Mouse (Mus musculus) kidney, postnatal 36 days (tissue): Measurements from ENCODE around the gene Ankar.

Source experiments
- DNase-seq, 2 experiments: peaks; one replicate each; pipeline ENCODE4 v3.0.0; 2021 to 2022; ENCODE audit warnings: mixed read lengths in 2 of 2

The Ankar gene

GRCm38 (mm10) chr1:72700479-72700878 lies at the start of gene Ankar:
TSS of gene Ankar (minus strand) at chr1:72700579.
- DNase-seq = no peak

- peak in 1 of 2 experiments; percentile 24 for DNase-seq
Observed at GRCm38 (mm10) chr1:72746382-72746781, 46.0 kb upstream of the Ankar start.

DNA sequence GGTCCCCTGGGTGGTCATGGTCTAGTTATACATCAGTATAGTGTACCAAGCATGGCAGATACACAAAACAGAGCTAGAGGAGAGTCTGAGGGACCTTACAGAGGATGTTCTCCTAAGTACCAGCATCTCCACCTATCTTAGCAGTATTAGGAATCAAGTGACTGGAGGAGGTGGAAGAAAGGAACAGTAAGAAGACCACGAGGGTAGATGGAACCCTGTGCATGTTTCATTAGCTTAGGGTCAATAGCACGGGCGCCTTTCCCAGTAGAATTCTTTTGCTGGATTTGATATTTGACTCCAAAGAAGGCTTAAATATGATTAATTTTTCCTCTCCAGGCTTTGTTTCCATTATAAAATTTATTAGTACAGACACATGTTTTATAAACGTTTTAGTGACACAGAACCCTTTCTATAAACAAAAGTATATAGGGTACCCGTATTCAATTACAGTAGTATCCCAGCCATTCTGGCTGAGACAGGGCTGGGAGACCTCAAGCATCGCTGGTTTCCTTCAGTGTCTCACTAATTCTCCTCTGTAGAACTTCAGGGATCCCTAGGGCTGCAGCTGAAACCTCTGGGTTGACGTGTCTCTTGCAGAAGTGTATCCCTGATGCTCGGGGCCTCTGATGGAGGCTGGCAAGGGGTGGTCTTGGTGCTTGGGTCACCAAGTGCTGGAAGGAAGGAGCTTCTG lies 44.6 kb upstream of the Ankar start:
- DNase-seq = no peak

DNA sequence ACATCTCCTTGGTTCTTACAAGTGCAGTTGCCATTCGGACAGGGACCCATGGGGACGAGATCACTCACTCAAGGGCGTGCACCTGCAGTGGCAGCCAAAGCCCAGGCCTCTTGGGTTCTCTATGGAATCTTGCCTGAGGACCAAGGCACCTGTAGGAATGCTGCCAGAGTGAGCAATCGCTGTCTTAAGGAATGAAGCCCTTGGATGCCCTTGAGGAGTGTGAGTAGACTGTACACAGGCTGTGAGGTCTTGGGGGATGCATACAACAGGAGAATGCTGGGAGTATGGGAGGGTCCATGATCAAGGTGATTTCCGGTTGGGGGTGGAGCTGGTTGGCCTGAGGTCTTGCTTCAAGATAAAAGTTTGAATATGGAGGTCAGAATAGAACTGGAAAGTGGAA lies 41.0 kb upstream of the Ankar start:
- DNase-seq = no peak

GRCm38 (mm10) chr1:72739681-72740063 lies 39.3 kb upstream of the Ankar start:
- no peak for DNase-seq

DNA sequence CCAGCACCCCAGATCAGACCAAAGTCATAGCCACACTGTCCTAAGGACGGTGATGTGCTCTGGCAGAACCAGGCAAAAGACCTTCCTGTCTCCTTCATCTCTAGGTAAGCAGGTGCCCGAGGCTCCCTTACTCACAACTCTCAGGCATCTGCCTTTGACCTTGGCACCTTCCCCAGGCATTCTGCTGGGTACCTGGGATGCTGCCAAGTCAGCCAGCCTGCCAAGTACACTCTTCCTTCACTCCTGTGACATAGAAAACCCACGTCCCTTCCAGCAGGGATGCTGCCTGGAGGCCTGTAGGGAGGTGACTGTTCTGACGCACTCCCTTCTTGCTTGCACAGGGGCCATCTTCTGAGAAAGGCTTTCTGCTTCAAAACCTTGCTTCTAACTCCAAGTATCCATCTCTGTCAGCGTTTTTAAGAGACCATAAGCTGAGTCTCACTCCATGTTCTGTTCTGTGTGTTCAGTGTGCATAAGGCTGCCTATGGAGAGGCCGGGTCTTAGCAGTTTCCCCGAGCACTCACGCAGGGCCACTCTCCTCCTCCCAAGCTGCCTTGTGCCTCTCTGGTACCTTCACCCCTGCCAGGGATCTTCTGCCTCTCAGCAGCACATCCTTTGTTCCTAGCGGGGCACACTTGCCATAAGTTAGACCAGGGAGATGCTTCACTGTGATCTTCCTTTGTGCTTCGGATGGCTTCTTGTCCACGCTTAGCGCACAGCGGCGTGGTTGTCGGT lies 38.7 kb upstream of the Ankar start:
- DNase-seq = peak; percentile 78 to 86

DNA sequence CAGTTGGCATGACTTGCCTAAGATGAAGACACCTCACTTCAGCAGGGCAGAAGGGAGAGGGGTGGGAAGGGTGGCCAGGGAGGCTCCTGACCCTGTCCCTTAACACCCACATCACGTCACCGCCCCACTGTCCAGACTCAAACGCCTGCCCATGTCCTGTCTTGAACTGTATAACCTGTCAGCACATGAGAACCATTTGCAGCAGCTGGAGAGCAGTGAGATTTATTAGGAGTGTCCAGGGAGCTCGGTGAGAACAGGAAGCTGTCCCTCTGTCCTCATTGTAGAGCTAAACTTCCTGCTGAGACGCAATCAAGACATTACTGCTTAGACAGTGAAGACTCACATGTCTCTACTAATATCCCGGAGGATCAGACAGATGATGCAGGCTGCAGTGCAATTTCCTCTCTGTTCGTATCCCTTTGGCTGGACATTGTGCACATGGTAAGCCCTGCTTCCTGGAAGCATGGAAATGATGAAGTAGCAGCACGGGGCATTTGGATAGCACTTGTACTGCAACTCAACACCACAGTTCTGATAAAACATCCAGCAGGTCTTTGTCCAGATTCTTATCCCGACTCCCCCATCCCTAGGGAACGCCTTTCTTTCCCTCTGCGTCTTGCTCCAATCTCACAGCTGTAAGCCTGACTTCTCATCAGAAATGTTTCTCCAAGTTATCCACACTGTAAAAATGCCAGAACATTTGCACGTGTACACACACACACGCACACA lies 36.2 kb upstream of the Ankar start:
- peak in 1 of 2 experiments; percentile 30 for DNase-seq

GRCm38 (mm10) chr1:72733191-72733691 lies 32.9 kb upstream of the Ankar start:
- no peak for DNase-seq

DNA sequence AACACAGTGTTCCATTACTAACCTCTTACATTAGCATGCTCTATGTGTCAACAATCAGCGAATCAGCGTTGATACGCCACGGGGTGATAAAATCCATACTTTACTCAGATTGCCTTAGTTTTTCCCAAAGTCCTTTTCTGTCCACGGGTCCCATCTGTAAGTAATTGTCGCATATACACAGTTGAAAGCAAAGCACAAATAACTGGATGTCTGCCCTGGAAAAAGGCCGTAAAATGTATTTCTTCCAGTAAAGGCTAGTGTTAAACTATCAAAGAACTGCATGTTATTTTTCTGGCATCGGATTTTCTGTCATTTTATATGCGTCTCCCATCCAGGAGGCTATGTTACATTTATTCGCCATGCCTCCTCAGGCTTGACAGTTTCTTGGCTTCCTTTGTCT lies 29.7 kb upstream of the Ankar start:
- no peak for DNase-seq

GRCm38 (mm10) chr1:72728781-72729180 lies 28.4 kb upstream of the Ankar start:
- no peak for DNase-seq

DNA sequence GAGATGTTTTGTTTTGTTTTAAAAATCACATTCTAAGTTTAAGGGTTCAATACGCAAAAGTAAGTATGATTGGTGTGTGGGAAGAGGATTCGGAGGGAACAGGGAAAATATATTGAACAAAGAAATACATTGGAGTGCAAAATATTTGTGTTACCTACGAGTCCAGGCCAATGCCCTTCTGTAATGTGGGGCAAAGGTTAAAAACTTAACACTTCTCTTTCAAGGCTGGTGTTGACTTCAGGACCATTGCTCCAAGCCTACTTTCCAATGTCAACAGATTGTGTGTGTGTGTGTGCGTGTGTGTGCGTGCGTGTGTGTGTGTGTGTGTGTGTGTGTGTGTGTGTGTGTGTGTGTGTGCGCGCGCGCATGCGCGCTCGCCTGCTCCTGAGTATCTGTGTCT lies 25.6 kb upstream of the Ankar start:
- DNase-seq = no peak

DNA sequence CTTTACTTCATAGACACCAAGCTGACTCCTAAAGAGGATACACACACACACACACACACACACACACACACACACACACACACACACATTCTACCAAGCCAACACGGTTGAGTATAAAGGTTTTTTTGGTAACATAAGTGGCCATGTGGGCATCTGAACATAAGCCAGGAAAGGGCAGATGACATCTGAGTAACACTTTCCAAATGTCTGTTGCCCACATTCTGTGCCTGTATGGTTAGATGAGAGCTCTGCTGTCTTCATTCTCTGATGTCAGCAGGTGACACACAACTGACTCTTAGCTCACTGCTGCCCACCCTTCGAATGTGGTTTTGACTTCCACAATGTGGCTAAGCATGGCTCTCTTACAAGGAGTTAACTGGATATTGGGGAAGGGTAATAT lies 24.0 kb upstream of the Ankar start:
- DNase-seq = no peak

DNA sequence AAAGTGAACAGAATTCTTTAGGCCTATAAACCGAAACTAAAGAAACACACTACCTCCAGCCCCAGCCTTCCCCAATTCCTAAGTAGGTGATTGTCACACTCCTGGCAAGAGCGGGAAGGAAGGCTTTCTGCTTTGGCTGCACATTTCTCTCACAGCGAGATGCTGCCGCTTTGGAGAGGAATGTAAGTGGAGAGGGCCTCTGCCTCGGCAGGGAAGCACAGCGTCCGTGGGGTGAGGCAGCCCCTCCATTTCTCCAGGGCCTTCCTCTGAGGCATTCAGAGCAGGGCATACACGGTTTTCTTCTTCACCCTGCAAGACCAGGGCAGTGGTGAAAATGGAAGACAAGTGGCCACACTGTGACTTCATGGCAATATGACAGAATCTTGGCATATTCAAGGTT lies 22.3 kb upstream of the Ankar start:
- DNase-seq = no peak

DNA sequence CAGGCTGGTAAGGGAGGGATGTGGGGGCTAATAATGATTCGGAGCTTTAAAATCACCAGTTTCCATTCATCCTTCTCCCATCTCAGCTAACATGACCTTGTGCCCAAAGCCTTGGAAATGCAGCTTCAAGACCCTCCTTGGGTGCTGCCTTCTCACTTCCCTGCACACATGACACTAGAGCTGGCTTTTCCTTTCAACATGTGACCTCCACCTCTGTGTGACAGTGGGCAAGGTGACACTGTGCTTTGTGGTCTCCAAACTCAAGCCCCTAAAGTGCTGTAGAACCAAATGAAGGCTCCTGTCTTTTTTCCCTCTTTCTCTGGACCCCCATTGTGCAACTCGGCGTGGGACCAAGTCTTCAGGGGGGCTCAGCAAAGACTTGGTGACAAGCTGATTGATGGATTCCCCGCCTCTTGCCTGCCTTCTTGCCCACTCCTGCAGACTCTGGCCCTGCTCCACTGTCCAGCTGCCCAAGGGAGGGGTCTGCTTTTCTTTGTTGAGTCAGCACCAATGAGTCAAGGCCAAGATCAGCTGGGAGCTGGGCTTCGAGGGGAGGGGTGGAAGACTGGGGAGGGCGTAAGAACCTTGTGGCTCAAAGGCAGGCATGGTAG lies 19.8 kb upstream of the Ankar start:
- DNase-seq = no peak

DNA sequence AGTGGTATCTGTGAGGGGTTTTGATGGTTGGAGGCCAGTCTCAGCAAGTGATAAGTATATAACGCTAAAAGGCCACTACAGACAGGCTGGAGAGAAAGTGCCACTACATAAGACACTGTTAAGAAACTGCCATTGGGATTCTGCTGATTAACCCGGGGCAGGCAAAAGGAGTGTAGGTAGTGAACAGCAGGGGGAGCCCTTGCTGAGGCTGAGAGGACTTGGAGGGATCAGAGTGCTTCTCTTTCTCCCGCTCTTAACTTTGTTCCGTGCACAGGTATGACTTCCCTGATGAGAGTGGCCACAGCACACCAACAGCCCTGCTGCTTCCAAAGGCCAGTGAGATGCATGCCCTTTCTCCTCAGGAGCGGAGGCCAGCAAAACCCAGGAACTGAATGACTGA lies 18.5 kb upstream of the Ankar start:
- peak; percentile 61 to 86 for DNase-seq

- no peak for DNase-seq
Observed at GRCm38 (mm10) chr1:72717540-72717939, 17.2 kb upstream of the Ankar start.

- DNase-seq = peak; percentile 71 to 91
Observed at GRCm38 (mm10) chr1:72716926-72717325, 16.5 kb upstream of the Ankar start.

GRCm38 (mm10) chr1:72716421-72716820 lies 16.0 kb upstream of the Ankar start:
- no peak for DNase-seq

- no peak for DNase-seq
Observed at GRCm38 (mm10) chr1:72715593-72716361, 15.4 kb upstream of the Ankar start.

- no peak for DNase-seq
Observed at GRCm38 (mm10) chr1:72715065-72715464, 14.7 kb upstream of the Ankar start.

DNA sequence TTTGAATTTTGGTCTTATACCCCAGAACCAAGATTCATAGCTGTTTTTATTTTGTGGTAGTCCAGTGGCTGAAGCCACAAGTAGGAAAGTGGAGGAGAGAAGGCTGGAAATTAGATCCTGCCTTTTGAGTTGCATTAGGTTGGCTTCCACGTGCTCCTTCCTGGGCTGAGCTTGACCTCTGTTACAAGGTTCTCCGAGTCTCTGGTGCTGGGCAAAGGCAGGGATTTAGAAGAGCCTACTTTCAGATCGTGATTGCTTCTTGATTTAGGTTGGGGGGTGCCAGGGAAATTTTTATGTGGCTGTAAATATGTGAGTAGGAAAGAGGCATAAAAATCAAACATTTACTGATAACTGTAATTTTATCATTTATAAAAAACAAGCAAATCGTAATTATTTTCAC lies 14.2 kb upstream of the Ankar start:
- DNase-seq = peak in 1 of 2 experiments; percentile 9

DNA sequence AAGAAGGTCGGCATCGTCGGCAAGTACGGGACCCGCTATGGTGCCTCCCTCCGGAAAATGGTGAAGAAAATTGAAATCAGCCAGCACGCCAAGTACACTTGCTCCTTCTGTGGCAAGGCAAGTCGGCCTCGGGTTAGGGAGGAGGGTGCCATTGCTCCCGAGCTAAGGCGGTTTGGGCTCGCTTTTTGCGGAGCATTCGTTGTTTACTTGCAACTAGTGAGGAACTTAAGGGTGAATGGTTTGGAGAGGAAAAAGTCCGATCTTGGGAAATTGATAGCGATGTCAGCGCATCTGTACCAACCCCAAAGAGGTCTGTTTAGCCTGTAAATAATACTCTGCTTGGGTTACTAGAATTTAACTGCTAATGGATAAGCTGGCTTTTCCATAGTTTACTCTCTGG lies 11.3 kb upstream of the Ankar start:
- no peak for DNase-seq
